Mouse (Mus musculus) kidney, adult 9 months (tissue): ENCODE data around the gene Fam228a.
A peak's percentile ranks its signal among the peaks of the same experiment; 100 is the strongest.
"Not testable (repeated sequence)": the region's sequence is repeated elsewhere in the genome, so short reads cannot be mapped to it uniquely, and the experiment has no call there.

Experiments used
- DNase-seq: peaks from one replicate; pipeline ENCODE4 v3.0.0; 2022

Gene Fam228a

DNA sequence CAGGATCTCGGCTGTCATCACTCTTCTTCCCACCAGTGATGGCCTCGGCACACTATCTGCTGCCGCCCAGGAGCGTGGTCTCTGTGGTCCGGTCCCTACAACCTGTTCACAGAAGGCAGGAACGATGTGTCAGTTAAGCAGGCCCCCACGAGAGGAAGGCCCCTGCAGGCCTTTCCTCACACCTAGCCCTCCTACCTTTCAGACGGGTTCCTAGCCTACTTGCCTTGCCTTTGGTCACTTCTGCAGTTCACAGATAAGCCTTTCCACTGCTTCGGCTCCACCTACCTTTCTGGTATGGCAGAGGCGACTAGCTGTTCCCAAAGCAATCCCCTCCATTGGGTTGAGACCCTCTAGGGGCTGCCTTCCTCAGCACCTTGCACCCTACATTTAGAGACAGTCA, 22.6 kb downstream of the Fam228a start:
- no peak for DNase-seq

DNA sequence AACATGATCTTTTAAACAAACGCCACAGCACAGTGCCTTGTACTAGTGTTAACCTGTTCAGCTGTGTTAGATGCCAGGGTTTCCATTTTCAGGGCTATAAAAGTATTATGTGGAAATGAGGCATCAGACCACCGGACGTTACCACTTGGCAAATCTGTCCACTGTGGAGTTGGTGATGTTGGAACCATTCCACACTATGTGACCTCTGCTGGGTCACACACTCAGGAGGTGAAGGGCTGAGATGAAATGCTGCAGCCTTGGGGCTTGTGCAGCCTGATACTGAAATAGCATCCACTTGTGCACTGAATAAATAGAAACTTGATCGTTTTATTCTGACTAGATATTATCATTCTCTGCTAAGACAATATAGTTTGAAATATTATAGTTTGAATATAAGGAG, 24.9 kb downstream of the Fam228a start:
- DNase-seq: no peak

DNA sequence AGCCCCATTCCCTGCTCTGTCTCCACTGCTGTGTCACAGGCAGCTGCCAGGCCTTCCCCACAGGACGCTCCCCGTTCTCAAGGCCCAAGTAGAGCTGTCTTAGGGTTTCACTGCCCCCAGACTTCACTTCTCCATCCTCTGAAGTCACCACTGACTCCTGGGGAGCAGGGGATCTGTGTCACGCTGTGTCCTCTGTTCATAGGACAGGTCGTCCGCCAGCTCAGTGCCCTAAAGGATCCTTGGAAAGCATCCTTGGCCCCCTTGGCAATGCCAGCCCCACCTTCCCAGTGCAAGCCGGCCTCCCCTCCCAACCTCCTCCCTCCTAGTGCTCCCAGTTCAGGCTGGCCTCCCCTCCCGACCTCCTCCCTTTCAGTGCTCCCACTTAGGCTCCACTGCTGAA, 28.3 kb downstream of the Fam228a start:
- DNase-seq: no peak

DNA sequence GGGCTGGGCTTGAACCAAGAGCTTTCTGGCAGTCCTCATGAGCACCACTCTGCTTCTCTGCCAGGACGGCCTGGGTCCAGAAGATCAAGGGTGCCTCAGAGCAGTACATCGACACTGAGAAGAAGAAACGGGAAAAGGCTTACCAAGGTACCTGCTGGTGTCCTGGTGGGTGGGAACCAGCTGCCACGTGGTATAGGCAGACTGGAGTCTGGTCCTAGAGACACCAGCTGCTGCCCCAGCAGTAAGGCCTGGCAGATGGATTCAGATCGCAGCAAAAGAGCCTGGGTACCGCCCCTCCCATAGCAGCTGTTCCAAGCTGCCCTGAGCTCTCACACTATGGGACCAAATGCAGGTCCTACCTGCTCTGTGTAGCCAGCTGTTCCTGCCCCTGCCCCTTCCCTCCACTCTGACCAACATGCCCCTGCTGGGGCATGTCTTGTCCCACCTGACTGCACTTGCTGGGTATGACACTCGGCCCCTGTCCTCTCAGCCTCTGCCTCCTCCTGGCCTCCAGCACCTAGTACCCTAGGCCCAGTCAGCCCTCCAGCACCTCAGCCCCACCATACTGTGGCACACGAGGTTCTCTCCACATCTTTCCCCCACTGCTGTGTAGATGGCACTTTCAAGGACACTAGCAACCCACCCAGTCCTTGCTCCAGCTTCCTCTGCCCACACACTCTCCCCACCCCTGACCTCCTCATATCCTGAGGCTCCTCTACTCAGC, 29.2 kb downstream of the Fam228a start:
- DNase-seq: no peak

DNA sequence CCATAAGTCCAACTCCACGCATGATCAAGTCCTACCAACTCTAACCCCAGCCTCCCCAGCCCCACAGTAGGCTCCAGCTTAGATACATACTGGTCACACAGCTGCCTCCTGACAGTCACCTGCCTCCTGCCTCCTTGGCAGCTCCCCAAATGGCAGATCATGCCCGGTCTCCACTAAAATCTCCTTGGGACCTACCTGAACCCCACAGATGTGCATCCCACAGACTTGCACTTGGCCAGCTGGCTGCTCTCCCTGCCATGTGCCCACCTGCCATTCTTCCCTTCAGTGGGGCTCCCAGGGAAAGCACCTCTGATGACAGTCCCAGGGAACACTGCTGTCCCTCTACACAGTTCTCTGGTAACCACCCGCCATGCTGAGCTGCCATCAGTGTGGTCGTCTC, 29.9 kb downstream of the Fam228a start:
- no peak for DNase-seq

DNA sequence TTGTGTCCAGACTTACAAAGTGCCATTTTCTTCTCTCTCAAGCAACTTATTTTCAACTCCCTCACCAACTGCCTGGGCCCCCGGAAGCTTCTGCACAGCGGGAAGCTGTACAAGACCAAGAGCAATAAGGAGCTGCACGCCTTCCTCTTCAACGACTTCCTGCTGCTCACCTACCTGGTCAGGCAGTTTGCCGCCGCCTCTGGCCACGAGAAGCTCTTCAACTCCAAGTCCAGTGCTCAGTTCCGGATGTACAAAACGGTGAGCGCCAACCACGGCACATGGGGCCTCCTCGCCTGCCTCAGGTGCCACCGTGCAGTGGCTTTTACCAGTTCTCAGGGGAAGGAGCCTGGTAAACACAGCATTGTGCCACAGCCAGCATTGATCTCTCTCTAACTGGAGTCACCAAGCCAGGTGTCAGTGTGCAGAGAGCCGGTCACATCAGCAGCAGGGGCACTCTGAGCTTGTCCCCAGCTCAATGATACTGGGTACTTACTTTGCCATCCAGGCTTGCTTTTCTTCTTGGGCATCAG, 30.7 kb downstream of the Fam228a start:
- DNase-seq: no peak

DNA sequence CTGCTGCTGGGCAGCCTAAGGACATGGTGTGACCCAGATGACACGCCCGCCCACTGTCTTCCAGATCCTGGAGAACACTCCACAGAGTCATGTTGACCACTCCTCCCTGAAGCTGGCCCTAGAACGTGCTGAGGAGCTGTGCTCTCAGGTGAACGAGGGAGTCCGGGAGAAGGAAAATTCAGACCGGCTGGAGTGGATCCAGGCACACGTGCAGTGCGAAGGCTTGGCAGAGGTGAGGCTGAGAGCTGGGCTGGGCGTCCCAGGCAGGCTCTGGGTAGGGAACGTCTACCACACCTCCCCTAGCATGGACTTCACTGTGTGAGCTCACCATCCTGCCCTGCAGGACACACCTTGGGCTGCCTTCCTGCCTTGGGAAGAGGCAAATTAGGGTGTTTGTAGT, 31.3 kb downstream of the Fam228a start:
- no peak for DNase-seq

DNA sequence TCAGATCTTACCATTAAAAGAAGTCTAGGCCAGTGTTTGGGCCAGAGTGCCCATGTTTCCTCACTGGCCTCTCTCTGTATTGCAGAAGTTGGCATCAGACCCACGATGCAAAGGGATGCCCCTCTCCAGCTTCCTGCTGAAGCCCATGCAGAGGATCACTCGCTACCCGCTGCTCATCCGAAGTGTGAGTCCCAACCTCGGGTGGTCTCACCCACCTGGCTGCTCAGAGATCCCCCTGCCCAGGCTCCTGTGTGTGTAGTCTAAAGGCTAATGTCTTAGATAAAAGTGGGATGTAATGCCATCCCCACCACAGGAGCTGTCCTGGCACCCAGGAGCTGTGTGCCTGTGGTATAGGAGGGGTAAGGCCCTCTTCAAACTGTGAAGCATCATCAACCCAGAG, 32.1 kb downstream of the Fam228a start:
- no peak for DNase-seq

DNA sequence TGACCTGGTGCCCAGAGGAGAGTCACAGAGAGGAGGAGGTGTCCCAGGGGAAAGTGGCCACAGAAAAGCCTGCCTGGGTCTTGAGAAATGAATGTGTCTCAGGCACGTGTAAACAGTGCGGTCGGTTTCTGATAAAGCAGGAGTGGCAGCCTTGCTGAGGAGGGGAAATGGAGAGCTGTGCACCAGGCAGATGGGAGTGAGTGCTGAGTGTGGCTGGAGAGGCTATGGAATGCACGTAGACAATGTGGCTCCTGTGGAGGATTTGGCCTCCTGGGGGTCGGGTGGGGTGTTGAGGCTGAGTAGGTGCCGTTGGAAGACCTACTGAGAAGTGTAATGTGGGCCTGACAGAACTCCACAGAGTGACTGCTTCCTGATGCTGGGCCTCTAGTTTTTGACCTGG, 32.6 kb downstream of the Fam228a start:
- DNase-seq: not testable (repeated sequence)

DNA sequence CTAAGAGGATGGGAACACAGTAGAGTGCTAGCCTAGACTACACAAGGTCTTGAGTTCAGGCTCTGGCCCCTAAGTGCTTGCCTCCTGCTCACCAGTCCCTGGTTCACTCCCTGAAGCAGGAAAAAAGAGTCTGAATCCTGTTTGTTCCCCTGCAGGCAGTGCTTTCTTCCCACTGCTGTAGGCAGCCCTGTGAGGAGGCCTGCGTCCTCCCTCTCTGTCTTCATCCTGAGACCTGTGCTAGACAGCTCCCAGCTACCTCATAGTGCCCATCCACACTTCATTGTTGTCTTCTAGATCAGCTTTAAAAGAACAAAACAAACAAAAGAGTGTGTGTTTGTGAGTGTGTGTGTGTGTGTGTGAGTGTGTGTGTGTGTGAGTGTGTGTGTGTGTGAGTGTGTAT, 43.7 kb downstream of the Fam228a start:
- no peak for DNase-seq

DNA sequence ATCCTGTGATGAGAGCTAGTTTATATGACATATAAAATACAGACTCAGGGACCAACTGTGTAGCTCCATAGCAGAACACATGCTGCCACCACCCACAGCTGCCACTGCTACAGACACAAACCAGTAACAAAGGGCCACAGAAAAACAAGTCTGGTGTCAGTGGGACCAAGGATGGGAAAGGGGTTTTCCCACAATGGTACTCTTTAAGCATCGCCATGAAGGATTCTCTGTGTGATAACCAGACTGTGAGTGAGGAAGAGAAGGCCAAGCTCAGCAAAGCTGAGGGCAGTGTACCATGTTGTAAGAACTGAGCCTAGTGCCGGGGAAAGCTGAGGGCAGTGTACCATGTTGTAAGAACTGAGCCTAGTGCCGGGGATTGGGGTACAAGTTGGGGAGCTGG, 47.0 kb downstream of the Fam228a start:
- no peak for DNase-seq

DNA sequence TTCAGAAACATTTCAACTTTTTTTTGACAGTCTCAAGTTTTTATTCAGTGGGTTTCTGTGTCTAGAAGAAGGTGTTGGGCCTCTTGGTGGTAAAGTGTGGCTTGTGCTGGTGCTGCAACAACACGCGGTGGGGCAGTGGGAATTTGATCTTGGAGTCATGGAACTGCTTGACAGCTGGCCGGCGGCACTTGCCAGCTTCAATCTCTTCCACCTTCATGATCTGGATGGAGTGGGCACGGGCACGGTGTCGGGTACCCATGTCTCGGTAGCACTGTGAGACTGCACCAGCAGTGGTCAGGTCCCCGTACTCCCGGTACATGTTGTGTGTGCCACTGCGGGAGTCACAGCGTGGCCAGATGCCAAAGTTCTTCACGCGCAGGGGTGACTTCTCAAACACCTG, 48.9 kb downstream of the Fam228a start:
- no peak for DNase-seq

DNA sequence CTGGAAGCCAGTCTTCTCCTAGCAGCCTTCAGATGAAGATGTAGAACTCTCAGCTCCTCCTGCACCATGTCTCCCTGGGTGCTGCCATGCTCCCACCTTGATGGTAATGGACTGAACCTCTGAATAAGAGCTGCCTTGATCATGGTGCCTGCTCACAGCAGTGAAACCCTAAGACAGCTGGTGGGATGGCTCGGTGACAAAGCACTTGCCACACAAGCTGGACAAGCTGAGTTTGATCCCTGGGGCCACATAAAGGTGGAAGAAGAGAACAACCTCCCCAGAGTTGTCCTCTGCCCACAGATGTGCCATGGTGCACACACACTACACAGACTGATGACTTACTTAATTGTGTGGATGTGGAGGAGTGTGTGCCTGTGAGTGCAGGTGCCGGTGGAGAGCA, 49.8 kb downstream of the Fam228a start:
- DNase-seq: no peak

DNA sequence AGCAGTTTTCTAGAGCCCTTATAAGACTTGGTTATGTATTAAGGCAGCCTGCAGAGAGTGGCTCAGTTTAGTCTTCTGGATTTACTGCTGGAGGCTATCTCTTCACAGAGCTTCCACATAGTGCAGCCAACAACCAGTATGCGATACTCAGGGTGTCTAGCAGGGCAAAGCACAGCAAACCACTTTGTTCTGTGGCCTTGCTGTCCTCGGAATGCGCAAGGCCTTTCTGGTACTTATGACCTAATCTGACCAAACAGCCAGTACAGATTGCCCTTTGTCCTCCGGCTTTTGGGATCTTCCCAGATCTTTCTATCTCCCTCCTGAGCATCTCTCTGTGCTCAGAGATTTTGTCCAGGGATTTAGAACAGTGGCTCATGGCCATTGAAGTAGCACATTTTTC, 52.8 kb downstream of the Fam228a start:
- DNase-seq: no peak

DNA sequence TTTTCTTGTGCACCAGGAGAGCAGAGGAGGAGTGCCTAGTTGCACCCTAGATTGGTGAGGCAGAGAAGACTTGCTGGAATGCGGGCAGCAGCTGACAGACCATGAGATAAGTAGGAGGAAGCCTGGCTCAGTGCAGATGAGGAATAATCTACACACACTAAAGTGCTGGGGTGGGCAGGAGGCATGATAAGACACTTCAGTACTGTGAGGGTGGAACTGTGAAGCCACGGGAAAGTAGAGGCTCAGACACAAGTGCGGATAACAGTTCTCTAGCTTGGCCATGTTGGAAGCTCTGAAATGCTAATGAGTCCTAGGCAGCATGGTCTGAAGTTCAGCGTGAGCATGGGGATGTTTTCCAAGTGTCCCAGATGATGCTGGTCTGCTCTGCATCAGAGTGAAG, 58.3 kb downstream of the Fam228a start:
- no peak for DNase-seq

DNA sequence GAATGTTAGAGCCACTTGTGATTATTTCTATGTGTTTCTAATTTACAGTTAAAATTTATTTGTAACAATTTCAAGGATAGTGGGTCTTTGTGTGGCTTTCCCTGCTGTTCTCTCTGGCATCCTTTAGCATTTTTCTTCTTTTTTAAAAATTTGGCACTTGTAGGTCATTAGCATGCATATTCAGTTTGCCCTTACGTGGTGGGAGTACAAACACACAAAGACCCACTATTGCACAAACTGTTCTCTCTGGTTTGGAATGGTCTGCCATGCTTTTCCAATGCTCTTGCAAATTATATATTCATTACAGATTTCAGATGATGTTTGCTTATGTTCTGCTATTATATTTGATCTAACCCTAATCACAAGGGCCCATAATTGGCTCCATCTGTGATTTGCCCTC, 61.9 kb downstream of the Fam228a start:
- no peak for DNase-seq

DNA sequence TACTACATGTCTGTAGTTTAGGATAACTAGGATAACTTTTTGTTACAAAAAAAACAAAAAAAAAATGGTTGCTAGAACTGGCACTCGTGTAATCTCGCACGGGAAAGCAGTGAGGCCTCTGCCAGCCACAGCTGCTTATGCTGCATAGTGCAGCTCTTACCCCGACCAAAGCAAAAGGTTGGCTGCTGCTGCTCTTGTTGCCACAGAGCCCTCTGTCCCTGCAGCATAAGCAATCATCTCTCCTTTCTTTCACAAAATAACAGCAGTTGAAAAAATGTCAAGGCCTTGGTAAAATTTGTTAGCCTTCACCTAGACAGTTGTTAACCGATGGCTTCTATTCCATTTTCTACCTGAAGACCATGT, 72.6 kb downstream of the Fam228a start:
- no peak for DNase-seq

DNA sequence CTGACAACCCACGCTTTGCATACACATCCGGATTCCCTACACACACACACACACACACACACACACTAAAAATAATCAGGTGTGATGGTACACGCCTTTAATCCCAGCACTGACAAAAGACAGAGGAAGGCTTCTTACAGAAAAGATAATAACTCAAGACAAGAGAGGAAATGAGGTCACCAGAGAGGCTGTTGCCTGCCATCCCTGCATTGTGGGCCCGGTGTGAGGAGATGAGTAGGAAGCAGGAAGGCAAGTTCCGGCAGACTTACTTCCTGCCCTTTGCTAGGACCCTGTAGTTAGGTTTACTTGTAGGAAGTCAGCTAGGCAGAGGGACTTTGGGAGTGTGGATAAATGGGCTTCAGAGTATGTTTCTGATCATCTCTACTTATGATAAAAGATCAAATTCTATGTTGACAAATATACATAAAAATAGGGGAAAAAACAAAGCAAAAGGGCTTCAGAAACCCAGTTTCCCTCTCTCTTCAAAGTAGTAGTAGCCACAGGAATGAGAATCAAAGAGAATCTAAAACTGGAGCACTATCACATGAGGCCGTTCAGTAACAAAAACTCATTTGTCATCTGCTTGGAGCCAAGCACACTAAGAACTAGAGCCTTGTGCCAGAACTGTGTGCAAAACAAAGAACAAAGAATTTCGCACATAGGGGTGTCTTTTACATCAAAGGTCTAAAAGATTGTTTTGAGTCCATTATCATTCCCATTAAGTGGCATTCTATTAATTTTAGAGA, 73.1 kb downstream of the Fam228a start:
- peak; percentile 17 for DNase-seq
